Mouse (Mus musculus) lung, embryonic 15.5 days (tissue): ENCODE measurements around the gene Bnipl. TPM values are rescaled to one million over a fixed set of nuclear protein-coding genes. Genes with fewer than 3 reads are reported as not detected.

Experiments
- ATAC-seq: fragments of 200-750 bp; cut with Nextera tagmentation; 2 replicates; pipeline ENCODE4 v1.8.0; 2017; ENCODE audit warnings: moderate number of reproducible peaks, borderline replicate concordance; ENCODE audit not compliant: low FRiP score, low TSS enrichment; ENCODE audit errors: extremely low read depth
- H3K27ac ChIP-seq: fragments of 300-500 bp; sonication (generic); 2 replicates; pipeline ENCODE4 v1.5.1; 2015; ENCODE audit warnings: moderate library complexity, mild to moderate bottlenecking, inconsistent platforms
- H3K27me3 ChIP-seq: fragments of 300-500 bp; sonication (generic); 2 replicates; pipeline ENCODE4 v1.6.1; 2015; ENCODE audit warnings: inconsistent platforms
- H3K36me3 ChIP-seq: fragments of 300-500 bp; sonication (generic); 2 replicates; pipeline ENCODE4 v1.6.1; 2015; ENCODE audit warnings: inconsistent platforms
- H3K4me1 ChIP-seq: fragments of 300-500 bp; sonication (generic); 2 replicates; pipeline ENCODE4 v1.6.1; 2015; ENCODE audit warnings: inconsistent platforms
- H3K4me2 ChIP-seq: fragments of 300-500 bp; sonication (generic); 2 replicates; pipeline ENCODE4 v1.6.1; 2015; ENCODE audit warnings: inconsistent platforms, mild to moderate bottlenecking, moderate library complexity
- H3K4me3 ChIP-seq: fragments of 300-500 bp; sonication (generic); 2 replicates; pipeline ENCODE4 v1.5.1; 2015; ENCODE audit warnings: mild to moderate bottlenecking, inconsistent platforms
- H3K9ac ChIP-seq: fragments of 300-500 bp; sonication (generic); 2 replicates; pipeline ENCODE4 v1.6.1; 2015; ENCODE audit warnings: inconsistent platforms
- H3K9me3 ChIP-seq: fragments of 300-500 bp; sonication (generic); 2 replicates; pipeline ENCODE4 v1.6.1; 2016; ENCODE audit warnings: inconsistent platforms
- WGBS: fragments of 180-500 bp; shearing (Covaris S2); methylation state at CpG from one replicate; pipeline ENCODE4 v1.1.7; 2015; 5-methylcytosine and 5-hydroxymethylcytosine counted together
- polyA plus RNA-seq: library from polyadenylated mRNA; unstranded; fragments of >200 nt; fragmentation: Nextera tagmentation; extraction: Ambion mirVana; gene quantifications from 2 replicates; pipeline ENCODE4 v1.2.1, GENCODE M21; 2015

Bnipl gene
- polyA plus RNA-seq, 1 experiment from 2014 or later: 4.1 TPM

DNA sequence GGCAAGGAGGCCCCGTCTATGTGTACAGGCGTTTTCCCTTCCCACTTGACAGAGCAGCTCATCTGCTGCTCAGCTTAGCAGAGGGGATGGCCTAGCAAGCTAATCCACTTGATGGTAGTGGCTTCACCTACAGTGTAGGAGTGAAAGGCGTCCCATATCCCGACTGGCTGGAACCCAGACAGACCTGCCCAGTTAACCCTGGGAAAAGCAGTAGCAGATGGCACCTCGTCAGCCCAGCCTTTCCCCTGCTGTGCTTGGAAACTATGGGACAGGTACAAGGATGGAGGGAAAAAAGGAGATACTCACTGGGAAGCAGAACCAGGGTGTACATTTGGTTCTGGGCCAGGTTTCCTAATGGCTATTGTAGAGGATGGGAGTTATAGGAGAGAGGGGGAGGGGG lies 632 bp downstream of the Bnipl start:
- H3K9ac ChIP-seq: no peak overlapping the region
- H3K4me3 ChIP-seq: no peak overlapping the region
- no peaks in the 10 kb centered on the region for H3K27me3 ChIP-seq
- WGBS: 55% methylated on average over 5 of the region's 5 CpGs
- H3K36me3 ChIP-seq: peaks cover 8% of the 10 kb centered on the region
- 0 out of 2 replicates have a peak, but pooled peaks cover 13% of the 10 kb centered on the region for H3K4me1 ChIP-seq
- peak overlapping the region; percentile 63 for H3K27ac ChIP-seq
- ATAC-seq: no peak
- H3K9me3 ChIP-seq: no peaks in the 10 kb centered on the region
- H3K4me2 ChIP-seq: peak overlapping the region; percentile 33

DNA sequence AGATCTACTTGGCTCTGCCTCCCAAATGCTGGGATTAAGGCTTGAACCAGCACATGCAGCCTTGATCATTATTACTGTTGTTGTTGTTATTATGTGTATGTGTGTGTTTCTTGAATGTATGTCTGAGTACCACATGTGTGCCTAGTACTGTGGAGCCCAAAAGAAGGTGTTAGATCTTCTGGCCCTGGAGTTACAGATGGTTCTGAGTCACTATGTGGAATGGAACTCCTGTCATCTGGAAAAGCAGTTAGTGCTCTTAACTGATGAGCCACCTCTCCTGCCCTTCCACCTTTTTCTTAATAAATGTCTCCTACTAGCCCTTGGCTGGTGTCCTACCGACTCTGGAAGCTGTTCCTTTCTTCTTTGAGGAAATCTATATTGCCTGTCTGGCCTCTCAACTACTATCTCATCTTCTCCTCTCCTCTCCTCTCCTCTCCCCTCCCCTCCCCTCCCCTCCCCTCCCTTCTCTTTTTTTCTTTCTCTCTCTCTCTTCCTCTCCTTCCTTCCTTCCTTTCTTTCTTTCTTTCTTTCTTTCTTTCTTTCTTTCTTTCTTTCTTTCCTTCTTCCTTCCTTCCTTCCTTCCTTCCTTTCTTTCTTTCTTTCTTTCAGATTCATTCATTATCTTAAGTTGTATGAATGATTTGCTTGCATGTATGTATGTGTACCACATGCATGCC lies 3.2 kb downstream of the Bnipl start:
- no peaks in the 10 kb centered on the region for H3K36me3 ChIP-seq
- H3K4me2 ChIP-seq: no peak overlapping the region
- H3K4me3 ChIP-seq: no peak overlapping the region
- H3K9ac ChIP-seq: no peak overlapping the region
- 0 out of 2 replicates have a peak, but pooled peaks cover 13% of the 10 kb centered on the region for H3K4me1 ChIP-seq
- H3K27me3 ChIP-seq: no peaks in the 10 kb centered on the region
- 45% methylated on average over 1 of the region's 1 CpGs for WGBS
- no peak overlapping the region for H3K27ac ChIP-seq
- no peaks in the 10 kb centered on the region for H3K9me3 ChIP-seq
- ATAC-seq: no peak

DNA sequence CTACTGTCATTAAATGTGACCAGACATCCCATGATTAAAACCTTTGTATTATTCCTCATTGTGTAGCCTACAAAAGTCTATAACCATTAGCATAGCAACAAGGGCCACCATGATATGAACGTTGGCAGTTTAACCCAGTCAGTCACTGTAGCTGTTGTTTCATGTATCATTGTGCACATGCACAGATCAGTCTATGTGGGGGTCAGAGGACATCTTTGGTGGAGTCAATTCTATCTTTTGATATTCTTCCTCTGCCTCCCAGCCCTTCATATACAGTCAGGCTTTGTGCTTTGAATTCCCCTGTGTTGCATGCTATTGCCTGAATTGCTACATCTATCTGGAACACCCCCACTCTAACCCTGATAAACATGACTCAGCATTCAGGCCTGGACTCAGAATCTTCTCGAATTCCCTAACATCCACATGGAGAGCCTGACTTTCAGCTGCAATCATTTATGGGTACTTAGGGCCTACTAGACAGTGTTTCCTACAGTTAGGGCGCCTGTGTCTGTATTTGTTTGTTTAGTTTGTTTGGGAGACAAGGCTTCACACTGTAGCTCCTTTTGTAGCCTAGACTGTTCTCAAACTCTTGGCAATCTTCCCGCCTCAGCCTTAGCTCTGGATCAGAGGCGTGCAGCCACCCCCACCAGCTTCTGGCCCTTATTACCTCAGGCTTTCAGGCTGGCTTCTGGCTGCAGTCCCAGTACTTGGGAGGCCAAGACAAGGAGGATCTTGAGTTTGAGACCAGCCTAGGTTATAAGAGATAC lies 4.3 kb downstream of the Bnipl start:
- no peak overlapping the region for H3K9ac ChIP-seq
- H3K4me1 ChIP-seq: 0 out of 2 replicates have a peak, but pooled peaks cover 13% of the 10 kb centered on the region
- H3K36me3 ChIP-seq: no peaks in the 10 kb centered on the region
- WGBS: 70% methylated on average over 5 of the region's 5 CpGs
- ATAC-seq: peak; percentile 39; the same call in 1 of the 2 replicates
- no peaks in the 10 kb centered on the region for H3K9me3 ChIP-seq
- H3K27ac ChIP-seq: no peak overlapping the region
- no peak overlapping the region for H3K4me3 ChIP-seq
- no peak overlapping the region for H3K4me2 ChIP-seq
- no peaks in the 10 kb centered on the region for H3K27me3 ChIP-seq

GRCm38 (mm10) chr3:95243086-95243485 lies 7.9 kb downstream of the Bnipl start:
- no peak overlapping the region for H3K9ac ChIP-seq
- no peaks in the 10 kb centered on the region for H3K9me3 ChIP-seq
- no peak overlapping the region for H3K4me2 ChIP-seq
- H3K4me1 ChIP-seq: peaks cover 9% of the 10 kb centered on the region; the same call in 1 of the 2 replicates
- H3K4me3 ChIP-seq: no peak overlapping the region
- no peaks in the 10 kb centered on the region for H3K27me3 ChIP-seq
- ATAC-seq: no peak
- H3K27ac ChIP-seq: no peak overlapping the region
- H3K36me3 ChIP-seq: peaks cover 5% of the 10 kb centered on the region; the same call in 1 of the 2 replicates
- 75% methylated on average over 2 of the region's 2 CpGs for WGBS

- ATAC-seq: no peak
- H3K9me3 ChIP-seq: no peaks in the 10 kb centered on the region
- no peaks in the 10 kb centered on the region for H3K27me3 ChIP-seq
- 74% methylated on average over 7 of the region's 7 CpGs for WGBS
- no peak within 1 kb of the TSS for H3K27ac ChIP-seq
- H3K4me3 ChIP-seq: no peak within 1 kb of the TSS
- peak within 1 kb of the TSS; percentile 34; the same call in 1 of the 2 replicates for H3K4me2 ChIP-seq
- H3K9ac ChIP-seq: no peak within 1 kb of the TSS
- peaks cover 9% of the 10 kb centered on the region; the same call in 1 of the 2 replicates for H3K4me1 ChIP-seq
- peaks cover 20% of the 10 kb centered on the region for H3K36me3 ChIP-seq
These were observed 9.5 kb downstream of the Bnipl start, which contains the start of gene Gm128 for GRCm38 (mm10) chr3:95241498-95241897. Gene Gm128, minus strand, starts transcription at chr3:95241598.

DNA sequence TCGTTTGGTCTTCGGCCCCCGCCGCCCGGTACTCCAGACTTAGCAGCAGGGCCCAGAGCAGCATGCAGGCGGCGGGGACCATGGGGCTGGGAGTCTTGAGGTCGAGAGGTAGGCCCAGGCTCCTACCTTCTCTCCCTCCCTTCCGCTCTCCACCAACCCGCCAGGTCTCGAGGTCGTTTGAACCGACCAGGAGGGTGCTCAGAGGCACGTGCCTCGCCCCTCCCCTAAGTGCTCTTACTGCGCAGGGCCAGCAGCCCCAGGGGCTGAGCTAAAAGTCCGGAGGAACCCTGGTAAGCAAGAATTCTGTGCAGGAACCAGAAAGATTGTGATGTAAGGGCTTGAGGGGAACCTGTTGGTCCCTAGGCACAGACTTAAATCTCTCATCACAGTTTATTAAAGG lies 10.1 kb downstream of the Bnipl start:
- Histone ChIP-seq H3K27me3 (no peaks in the 10 kb centered on the region), H3K9ac (no peak overlapping the region), H3K36me3 (peaks cover 26% of the 10 kb centered on the region), H3K4me2 (peak overlapping the region; percentile 34; the same call in 1 of the 2 replicates), H3K9me3 (no peaks in the 10 kb centered on the region), H3K4me1 (peaks cover 9% of the 10 kb centered on the region; the same call in 1 of the 2 replicates), H3K4me3 (no peak overlapping the region), H3K27ac (no peak overlapping the region)
- no peak for ATAC-seq
- 24% methylated on average over 17 of the region's 17 CpGs for WGBS

GRCm38 (mm10) chr3:95239971-95240370 lies 11.0 kb downstream of the Bnipl start:
- peaks cover 35% of the 10 kb centered on the region for H3K36me3 ChIP-seq
- H3K4me1 ChIP-seq: peaks cover 9% of the 10 kb centered on the region; the same call in 1 of the 2 replicates
- H3K4me3 ChIP-seq: no peak overlapping the region
- no peaks in the 10 kb centered on the region for H3K27me3 ChIP-seq
- ATAC-seq: no peak
- no peak overlapping the region for H3K9ac ChIP-seq
- no peak overlapping the region for H3K27ac ChIP-seq
- H3K4me2 ChIP-seq: no peak overlapping the region
- 82% methylated on average over 12 of the region's 12 CpGs for WGBS
- H3K9me3 ChIP-seq: no peaks in the 10 kb centered on the region

DNA sequence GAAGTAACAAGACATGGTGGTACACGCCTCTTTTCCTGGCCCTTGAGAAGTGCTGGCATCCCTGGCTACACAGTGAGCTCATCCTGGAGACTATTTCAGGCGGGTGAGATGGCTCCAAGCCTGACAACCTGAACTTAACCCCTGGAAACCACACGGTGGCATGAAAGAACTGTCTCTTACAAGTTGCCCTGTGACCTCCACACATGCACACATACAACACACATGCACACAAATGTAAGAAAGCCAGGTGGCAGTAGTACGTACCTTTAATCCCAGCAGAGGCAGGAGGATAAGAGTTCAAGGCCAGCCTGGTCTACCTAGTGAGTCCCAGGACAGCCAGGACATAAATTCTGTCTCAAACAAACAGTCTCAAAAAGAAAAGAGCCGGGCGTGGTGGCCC lies 12.0 kb downstream of the Bnipl start:
- Histone ChIP-seq H3K4me1 (peaks cover 9% of the 10 kb centered on the region; the same call in 1 of the 2 replicates), H3K27me3 (no peaks in the 10 kb centered on the region), H3K9ac (no peak overlapping the region), H3K4me2 (no peak overlapping the region), H3K36me3 (peaks cover 44% of the 10 kb centered on the region), H3K27ac (no peak overlapping the region), H3K9me3 (no peaks in the 10 kb centered on the region), H3K4me3 (no peak overlapping the region)
- no peak for ATAC-seq
- WGBS: 78% methylated on average over 6 of the region's 6 CpGs

DNA sequence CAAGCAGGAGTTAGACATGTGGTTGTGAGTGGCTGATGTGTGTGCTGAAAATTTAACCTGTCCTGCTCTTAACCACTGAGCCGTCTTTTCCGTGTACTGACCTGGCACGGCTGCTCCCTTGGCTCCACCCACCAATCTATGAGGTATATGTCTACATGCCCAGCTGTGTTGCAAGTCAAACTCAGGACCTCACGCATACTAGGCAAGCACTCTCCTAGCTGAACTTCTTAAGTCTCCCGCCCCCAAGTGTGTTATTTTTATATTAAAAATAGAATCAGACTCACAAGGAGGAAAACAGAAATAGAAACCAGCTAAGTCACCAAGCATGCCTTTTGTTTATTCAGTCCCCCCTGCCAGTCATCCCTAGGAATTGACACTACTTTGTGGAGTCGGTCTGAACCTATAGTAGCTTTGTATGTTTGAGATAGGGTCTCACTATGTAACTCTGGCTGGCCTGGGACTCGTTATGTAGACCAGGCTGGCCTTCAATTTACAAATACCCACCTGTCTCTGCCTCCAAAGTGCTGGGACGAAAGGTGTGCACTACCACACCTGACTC lies 13.4 kb downstream of the Bnipl start:
- Histone ChIP-seq H3K9ac (no peak overlapping the region), H3K4me2 (no peak overlapping the region), H3K9me3 (no peaks in the 10 kb centered on the region), H3K27ac (no peak overlapping the region), H3K36me3 (peaks cover 58% of the 10 kb centered on the region), H3K27me3 (no peaks in the 10 kb centered on the region), H3K4me1 (peaks cover 9% of the 10 kb centered on the region; the same call in 1 of the 2 replicates), H3K4me3 (no peak overlapping the region)
- 72% methylated on average over 8 of the region's 8 CpGs for WGBS
- no peak for ATAC-seq

GRCm38 (mm10) chr3:95235386-95236301 lies 15.3 kb downstream of the Bnipl start:
- H3K9ac ChIP-seq: no peak overlapping the region
- no peak overlapping the region for H3K27ac ChIP-seq
- peaks cover 69% of the 10 kb centered on the region for H3K36me3 ChIP-seq
- H3K27me3 ChIP-seq: no peaks in the 10 kb centered on the region
- ATAC-seq: no peak
- WGBS: 77% methylated on average over 23 of the region's 23 CpGs
- no peak overlapping the region for H3K4me2 ChIP-seq
- no peaks in the 10 kb centered on the region for H3K9me3 ChIP-seq
- H3K4me3 ChIP-seq: no peak overlapping the region
- peaks cover 13% of the 10 kb centered on the region for H3K4me1 ChIP-seq

DNA sequence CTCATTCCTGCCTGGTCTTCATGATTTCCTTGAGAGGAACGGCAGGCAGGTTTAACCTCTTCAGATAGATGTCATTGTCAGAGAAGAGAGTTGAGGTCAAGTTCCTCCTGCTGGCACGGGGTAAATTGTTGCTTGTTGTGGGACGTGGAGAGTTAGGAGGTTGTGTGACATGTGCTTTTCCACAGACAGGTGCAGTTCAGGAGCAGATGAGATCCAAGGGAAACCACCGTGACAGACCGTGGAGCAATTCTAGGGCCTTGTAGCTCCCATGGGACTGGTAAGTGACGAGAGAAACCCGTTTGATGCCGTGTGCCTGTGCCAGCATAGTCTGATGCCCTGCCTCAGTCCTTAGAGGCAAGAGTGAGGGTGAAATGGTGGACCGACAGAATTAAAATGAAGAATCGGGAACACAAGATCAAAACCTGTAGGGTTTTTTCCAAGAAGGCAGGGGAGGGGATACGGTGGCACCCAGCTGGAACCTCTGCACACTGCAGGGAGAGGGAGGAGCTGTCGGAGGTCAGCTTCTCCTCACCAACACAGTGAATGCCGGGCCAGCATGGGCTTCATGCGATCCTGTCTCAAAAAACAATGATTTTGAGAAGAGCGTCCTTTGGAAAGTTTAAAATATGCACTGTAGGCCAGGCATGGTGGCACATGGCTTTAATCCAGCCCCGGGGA lies 17.6 kb downstream of the Bnipl start:
- Histone ChIP-seq H3K36me3 (peaks cover 68% of the 10 kb centered on the region), H3K27ac (no peak overlapping the region), H3K27me3 (no peaks in the 10 kb centered on the region), H3K9ac (no peak overlapping the region), H3K4me1 (peaks cover 18% of the 10 kb centered on the region), H3K4me2 (no peak overlapping the region), H3K4me3 (no peak overlapping the region), H3K9me3 (no peaks in the 10 kb centered on the region)
- ATAC-seq: no peak
- 86% methylated on average over 16 of the region's 16 CpGs for WGBS
